9 mouse cellular contexts compared by ENCODE assay signal in the genomic region with DNA sequence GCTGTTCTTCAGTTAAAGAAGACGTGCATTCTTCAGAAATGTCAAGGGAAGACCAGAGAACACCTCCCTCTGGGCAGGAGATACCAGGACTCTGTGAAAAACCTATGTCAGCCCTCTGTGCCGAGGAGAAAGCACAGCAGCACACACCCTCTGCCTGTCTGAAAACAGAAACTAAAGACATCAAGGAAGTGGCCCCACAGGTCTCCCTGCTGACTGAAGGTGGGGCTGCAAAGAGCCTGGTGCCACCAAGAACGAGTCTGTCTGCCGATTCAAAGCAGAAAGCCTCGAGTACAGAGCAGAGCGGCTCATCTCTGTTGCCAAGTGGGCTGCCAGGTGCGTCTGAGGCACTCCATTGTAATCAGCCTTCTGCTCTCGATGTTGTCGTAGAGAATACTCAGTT.
A peak's percentile ranks its signal among the peaks of the same experiment; 100 is the strongest.
DNase-seq lines count a peak whose midpoint lies in the region; ATAC-seq lines count a peak whose summit lies in the region.
"Had no signal": no experiment of that assay in that cellular context is flagged by ENCODE, and none has a peak within 500 bp of the region (broad histone marks: within the 10 kb centered on the region; RNA-seq: fewer than 3 reads in every experiment).

No protein-coding gene starts in this region.

- peak overlapping the region; percentile 4; the same call in 1 of the 2 replicates for H3K4me2 ChIP-seq in heart, embryonic 16.5 days (ENCODE audit: low read depth, low read length)

- no peak overlapping the region for H3K4me3 ChIP-seq in heart, embryonic 16.5 days (ENCODE audit: low read length)
- H3K4me3 ChIP-seq: midbrain, embryonic 10.5 days had no signal

- peak overlapping the region; percentile 81 for H3K27ac ChIP-seq in heart, embryonic 16.5 days (ENCODE audit: low read length)
- H3K27ac ChIP-seq: midbrain, embryonic 10.5 days had no signal

- H3K9me3 ChIP-seq in heart, embryonic 16.5 days (replicated peaks; ENCODE audit: control insufficient read depth, low read length): no peaks in the 10 kb centered on the region
- H3K9me3 ChIP-seq: midbrain, embryonic 10.5 days had no signal

- peaks cover 25% of the 10 kb centered on the region for H3K36me3 ChIP-seq in heart, embryonic 16.5 days (ENCODE audit: control insufficient read depth, insufficient read depth)

- WGBS in heart, embryonic 16.5 days: 55% methylated on average over 9 of the region's 9 CpGs

- peak; percentile 61 to 64 for DNase-seq in lung, adult 18-20 months
- DNase-seq in lung, postnatal 10 days: no peak
- DNase-seq in lung, postnatal 4 days: peak; percentile 44 to 55
- peak; percentile 80 for DNase-seq in thymus, postnatal 14 days
- DNase-seq in embryo, embryonic 11 days: no peak
- no peak for DNase-seq in cerebellum, postnatal 10 days
- no peak for DNase-seq in frontal cortex, postnatal 10 days (ENCODE audit: low spot score in 2 of 2)

- ATAC-seq in heart, embryonic 16.5 days (replicated peaks; ENCODE audit: extremely low read depth, insufficient read depth, low FRiP score): no peak

- H3K9ac ChIP-seq in heart, embryonic 16.5 days (ENCODE audit: low read length): no peak overlapping the region

- peaks cover 60% of the 10 kb centered on the region for H3K4me1 ChIP-seq in heart, embryonic 16.5 days (ENCODE audit: control insufficient read depth, insufficient read depth, low read length)
- H3K4me1 ChIP-seq: midbrain, embryonic 10.5 days had no signal

- no peaks in the 10 kb centered on the region for H3K27me3 ChIP-seq in heart, embryonic 16.5 days (ENCODE audit: control insufficient read depth, insufficient read depth, low read length)

Comparison
In these comparisons a context has a peak if more than half of its experiments do, and no peak if none do; other contexts are left out.
1. DNase-seq: peak in lung, adult 18-20 months (2 of 2), lung, postnatal 4 days (2 of 2) and thymus, postnatal 14 days (single experiment); none in lung, postnatal 10 days (single experiment), embryo, embryonic 11 days (single experiment), cerebellum, postnatal 10 days (0 of 2) and frontal cortex, postnatal 10 days (0 of 2).